In genomic region chr16:11983106-11983615, GRCm38 (mm10) we compare ENCODE assay signal across 8 mouse cellular contexts. TPM values are rescaled to one million over a fixed set of nuclear protein-coding genes. Genes with fewer than 3 reads are reported as not detected.
DNase-seq lines count a peak whose midpoint lies in the region; ATAC-seq and TF ChIP-seq lines count a peak whose summit lies in the region.

No protein-coding gene starts in this region.

- DNase-seq in kidney, adult 2 months, result no peak
- peak; percentile 41 for DNase-seq in Muller cell, postnatal 12 days (ENCODE audit: inconsistent ontology term)
- no peak for DNase-seq in midbrain, embryonic 11.5 days (ENCODE audit: low spot score, missing footprints)
- no peak for DNase-seq in spleen, adult 18-20 months
- DNase-seq in gastrocnemius, postnatal 36 days, result no peak

- TF ChIP-seq POLR2A in kidney, adult 2 months (IDR thresholded peaks at IDR 0.05; ENCODE audit: low read depth, low read length), result no peak

- H3K4me1 ChIP-seq in kidney, embryonic 14.5 days (ENCODE audit: control insufficient read depth, insufficient read depth, low read length), result peaks cover 5% of the 10 kb centered on the region; the same call in 1 of the 2 replicates
- no peaks in the 10 kb centered on the region for H3K4me1 ChIP-seq in kidney, adult 2 months (ENCODE audit: control insufficient read depth, insufficient read depth, low read length)
- H3K4me1 ChIP-seq in embryonic facial prominence, embryonic 13.5 days, result peaks cover 18% of the 10 kb centered on the region
- peaks cover 41% of the 10 kb centered on the region for H3K4me1 ChIP-seq in hindbrain, embryonic 15.5 days (replicated peaks)
- peaks cover 5% of the 10 kb centered on the region; the same call in 1 of the 2 replicates for H3K4me1 ChIP-seq in midbrain, embryonic 11.5 days (ENCODE audit: control insufficient read depth, insufficient read depth, low read length)

- H3K4me3 ChIP-seq in kidney, embryonic 14.5 days (ENCODE audit: low read length), result peak overlapping the region; percentile 59
- no peak overlapping the region for H3K4me3 ChIP-seq in kidney, adult 2 months (ENCODE audit: insufficient read depth, low read depth, low read length)
- H3K4me3 ChIP-seq in embryonic facial prominence, embryonic 13.5 days, result peak overlapping the region; percentile 58
- H3K4me3 ChIP-seq in hindbrain, embryonic 15.5 days, result peak overlapping the region; percentile 82
- peak overlapping the region; percentile 51 for H3K4me3 ChIP-seq in midbrain, embryonic 11.5 days (ENCODE audit: low read depth, low read length)

- WGBS in kidney, embryonic 14.5 days, result under 1% methylated on average over 25 of the region's 25 CpGs
- WGBS in kidney, adult 2 months, result 5% methylated on average over 25 of the region's 25 CpGs
- under 1% methylated on average over 25 of the region's 25 CpGs for WGBS in embryonic facial prominence, embryonic 13.5 days
- under 1% methylated on average over 25 of the region's 25 CpGs for WGBS in hindbrain, embryonic 15.5 days
- 2% methylated on average over 24 of the region's 25 CpGs for WGBS in midbrain, embryonic 11.5 days

- no peaks in the 10 kb centered on the region for H3K9me3 ChIP-seq in kidney, embryonic 14.5 days (ENCODE audit: control insufficient read depth, low read length)
- no peaks in the 10 kb centered on the region for H3K9me3 ChIP-seq in embryonic facial prominence, embryonic 13.5 days
- H3K9me3 ChIP-seq in hindbrain, embryonic 15.5 days, result no peaks in the 10 kb centered on the region
- H3K9me3 ChIP-seq in midbrain, embryonic 11.5 days (ENCODE audit: control insufficient read depth, low read length), result no peaks in the 10 kb centered on the region

- peak overlapping the region; percentile 98 for H3K4me2 ChIP-seq in kidney, embryonic 14.5 days (replicated peaks; ENCODE audit: low read depth, low read length)
- H3K4me2 ChIP-seq in embryonic facial prominence, embryonic 13.5 days, result peak overlapping the region; percentile 99
- H3K4me2 ChIP-seq in hindbrain, embryonic 15.5 days, result peak overlapping the region; percentile 99
- peak overlapping the region; percentile 91 for H3K4me2 ChIP-seq in midbrain, embryonic 11.5 days

- TF ChIP-seq CTCF in kidney, adult 2 months (conservative IDR thresholded peaks at IDR 0.05; ENCODE audit: insufficient read depth, insufficient read length, low read depth, low read length), result no peak

- H3K27ac ChIP-seq in kidney, embryonic 14.5 days (ENCODE audit: low read depth, low read length), result no peak overlapping the region
- H3K27ac ChIP-seq in kidney, adult 2 months (ENCODE audit: insufficient read depth, low read depth, low read length), result no peak overlapping the region
- H3K27ac ChIP-seq in embryonic facial prominence, embryonic 13.5 days, result no peak overlapping the region
- peak overlapping the region; percentile 78 for H3K27ac ChIP-seq in hindbrain, embryonic 15.5 days (replicated peaks)
- H3K27ac ChIP-seq in midbrain, embryonic 11.5 days (ENCODE audit: low read depth, low read length), result no peak overlapping the region

- intact Hi-C loops in gastrocnemius, postnatal 36 days (cut with DNase I), result loop anchor here (5.0 kb wide), 1 partner anchor 219 kb away; no protein-coding TSS in a partner anchor

- peaks cover 63% of the 10 kb centered on the region for H3K27me3 ChIP-seq in kidney, embryonic 14.5 days (ENCODE audit: control insufficient read depth, insufficient read depth, low read length)
- peaks cover 2% of the 10 kb centered on the region; the same call in 1 of the 2 replicates for H3K27me3 ChIP-seq in kidney, adult 2 months (replicated peaks; ENCODE audit: control insufficient read depth, insufficient read depth, low read length)
- H3K27me3 ChIP-seq in embryonic facial prominence, embryonic 13.5 days, result peaks cover 95% of the 10 kb centered on the region
- H3K27me3 ChIP-seq in hindbrain, embryonic 15.5 days, result peaks cover 13% of the 10 kb centered on the region; the same call in 1 of the 2 replicates
- H3K27me3 ChIP-seq in midbrain, embryonic 11.5 days (ENCODE audit: control insufficient read depth, insufficient read depth, low read length), result peaks cover 53% of the 10 kb centered on the region

- H3K36me3 ChIP-seq in kidney, embryonic 14.5 days (ENCODE audit: control insufficient read depth, insufficient read depth, low read length), result no peaks in the 10 kb centered on the region
- H3K36me3 ChIP-seq in kidney, adult 2 months (ENCODE audit: control insufficient read depth, insufficient read depth, low read length), result no peaks in the 10 kb centered on the region
- no peaks in the 10 kb centered on the region for H3K36me3 ChIP-seq in embryonic facial prominence, embryonic 13.5 days
- H3K36me3 ChIP-seq in hindbrain, embryonic 15.5 days, result no peaks in the 10 kb centered on the region
- no peaks in the 10 kb centered on the region for H3K36me3 ChIP-seq in midbrain, embryonic 11.5 days (ENCODE audit: control insufficient read depth, insufficient read depth, low read length)

- H3K9ac ChIP-seq in kidney, embryonic 14.5 days (ENCODE audit: low read depth, low read length), result no peak overlapping the region
- H3K9ac ChIP-seq in embryonic facial prominence, embryonic 13.5 days, result peak overlapping the region; percentile 40; the same call in 1 of the 2 replicates
- peak overlapping the region; percentile 73 for H3K9ac ChIP-seq in hindbrain, embryonic 15.5 days
- peak overlapping the region; percentile 39; the same call in 1 of the 2 replicates for H3K9ac ChIP-seq in midbrain, embryonic 11.5 days (ENCODE audit: low read length)

- 0 out of 2 replicates have a peak, but pooled peaks have one; percentile 12 for ATAC-seq in kidney, embryonic 14.5 days (ENCODE audit: low FRiP score, low TSS enrichment)
- ATAC-seq in embryonic facial prominence, embryonic 13.5 days (ENCODE audit: insufficient number of reproducible peaks, insufficient read depth, low FRiP score, low TSS enrichment, low read depth), result no peak
- peak; percentile 29 for ATAC-seq in hindbrain, embryonic 15.5 days (ENCODE audit: low FRiP score, low read depth)
- peak; percentile 6 for ATAC-seq in midbrain, embryonic 11.5 days (ENCODE audit: low FRiP score)

RNA-seq across cellular contexts. Expression of gene Shisa9, which starts 0.8 kb away (rescaled TPM):
- 1.0 and 1.2 TPM in 2 replicates for polyA plus RNA-seq in kidney, embryonic 14.5 days (2014; fragmentation: Nextera tagmentation; extraction: Ambion mirVana)
- 0.14 and 0.20 TPM in 2 replicates for polyA plus RNA-seq in kidney, adult 2 months (2012; rRNA removed)
- polyA plus RNA-seq in embryonic facial prominence, embryonic 13.5 days (2015; fragmentation: Nextera tagmentation; extraction: Ambion mirVana), result 1.0 and 1.2 TPM in 2 replicates
- 10.4 and 14.3 TPM in 2 replicates for polyA plus RNA-seq in hindbrain, embryonic 15.5 days (2015; fragmentation: Nextera tagmentation; extraction: Ambion mirVana)
- polyA plus RNA-seq in midbrain, embryonic 11.5 days (2014; fragmentation: Nextera tagmentation; extraction: Ambion mirVana), result 0.47 and 0.49 TPM in 2 replicates
- total RNA-seq in gastrocnemius, postnatal 36 days (2021), result not detected
